Mouse (Mus musculus): ENCODE data around the gene Ush2a.

- no peak for TF ChIP-seq CTCF (IDR thresholded peaks at IDR 0.05; ENCODE audit: insufficient read depth, low read length)
- no peak for TF ChIP-seq POLR2A (IDR thresholded peaks at IDR 0.05; ENCODE audit: borderline replicate concordance, extremely low read depth, low read depth, low read length)
Observed at GRCm38 (mm10) chr1:188815072-188815471, 553.2 kb downstream of the Ush2a start.

All from lung, adult 2 months (tissue).